Mouse (Mus musculus) olfactory bulb, adult 2 months (tissue): ENCODE results near the gene Dock2.

ENCODE experiments used
- CTCF ChIP-seq: fragments of 200-500 bp; IDR thresholded peaks from 2 replicates; pipeline ENCODE4 v1.5.1; 2012; ENCODE audit warnings: low read depth, mild to moderate bottlenecking, low read length, moderate library complexity; ENCODE audit not compliant: insufficient read depth
- POLR2A ChIP-seq: fragments of 200-500 bp; IDR thresholded peaks from 2 replicates; pipeline ENCODE4 v1.6.1; 2012; ENCODE audit warnings: mild to moderate bottlenecking, low read depth, low read length, moderate library complexity; ENCODE audit not compliant: insufficient read depth

GRCm38 (mm10) chr11:34317001-34317400, 466.7 kb downstream of the Dock2 start:
- TF ChIP-seq POLR2A, result no peak
- no peak for TF ChIP-seq CTCF
